Mouse (Mus musculus) thymus, postnatal 14 days (tissue): Measurements from ENCODE around the gene Stk33.

Experiments used
- DNase-seq: peaks from one replicate; pipeline ENCODE4 v3.0.0; 2021

Gene Stk33

DNA sequence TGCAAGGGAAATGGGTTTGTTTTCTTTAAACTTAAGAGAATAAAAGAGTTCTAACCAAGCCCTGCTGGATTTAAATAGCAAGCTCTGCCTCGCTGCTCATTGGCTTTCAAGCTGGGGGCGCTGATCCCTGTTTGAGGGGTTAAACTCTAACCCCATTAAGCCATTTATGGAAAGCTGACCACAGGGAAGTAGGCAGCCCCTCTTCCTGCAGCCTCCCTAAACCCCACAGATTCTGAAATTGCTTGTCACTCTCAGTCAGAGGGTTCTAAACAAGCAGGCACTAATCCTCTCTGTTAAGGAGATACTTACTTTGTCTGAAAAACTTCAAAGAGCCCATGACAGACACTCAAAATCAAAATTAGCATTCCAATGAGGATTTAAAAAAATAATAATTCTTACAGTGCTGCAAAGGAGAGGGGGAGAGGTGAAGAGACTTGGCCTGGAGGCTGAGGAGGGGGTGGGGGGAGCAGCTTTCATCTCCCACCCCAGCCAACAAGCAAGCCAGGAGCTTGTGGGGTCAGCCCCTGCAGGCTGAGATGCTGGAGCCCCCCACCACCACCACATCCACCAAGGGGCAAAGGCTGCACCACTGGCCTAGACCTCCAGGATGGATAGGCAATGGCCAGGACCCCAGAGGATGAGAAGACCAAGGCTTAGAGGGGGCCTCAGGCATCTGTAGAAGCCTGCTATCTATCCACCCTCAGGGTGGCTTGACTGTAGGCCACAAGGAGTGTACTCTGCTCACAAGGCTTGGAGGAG is 203.8 kb downstream of the Stk33 start:
- no peak for DNase-seq

- DNase-seq = no peak
These were observed 204.4 kb downstream of the Stk33 start for GRCm38 (mm10) chr7:109234476-109234875.

DNA sequence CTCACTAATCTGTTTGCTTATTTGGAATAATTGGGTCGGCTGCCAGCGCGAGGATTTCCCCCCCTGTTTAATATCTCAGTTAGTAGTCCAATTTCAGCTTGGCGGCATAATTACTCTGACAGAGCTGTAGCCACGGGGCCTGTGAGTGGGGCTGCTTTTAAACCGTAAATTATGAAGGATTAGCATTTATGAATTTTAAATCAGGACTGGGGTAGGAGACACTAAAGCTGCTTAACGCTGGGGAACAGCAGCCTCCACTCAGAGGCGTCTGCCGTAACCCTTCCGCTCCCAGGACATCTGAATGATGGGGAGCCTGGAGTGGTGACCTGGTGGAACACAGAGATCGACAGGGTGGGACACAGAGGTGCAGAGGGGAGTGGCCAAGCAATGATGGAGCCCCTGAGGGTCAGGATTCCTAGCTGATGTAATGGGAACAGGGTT is 207.0 kb downstream of the Stk33 start:
- no peak for DNase-seq

- DNase-seq = no peak
These were observed 207.6 kb downstream of the Stk33 start for GRCm38 (mm10) chr7:109231307-109231706.

DNA sequence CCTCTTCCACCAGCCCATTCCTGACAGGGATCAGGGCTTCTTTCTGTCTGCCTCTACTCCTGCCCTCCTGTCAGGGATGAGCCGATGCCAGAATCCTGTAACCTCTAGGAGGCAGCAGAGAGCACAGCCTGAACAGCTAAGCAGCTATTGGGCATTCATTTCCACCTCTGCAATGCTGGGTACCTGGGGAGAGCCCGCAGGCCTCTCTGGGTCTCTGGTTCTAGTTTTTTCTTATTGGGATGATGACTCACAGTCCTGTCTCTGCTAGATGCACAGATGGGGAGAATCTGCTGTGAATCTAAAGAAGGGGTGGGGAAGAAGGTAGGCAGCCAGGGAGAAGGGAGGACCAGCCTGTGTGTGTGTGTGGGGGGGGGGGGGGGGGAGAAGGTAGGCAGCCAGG is 208.1 kb downstream of the Stk33 start:
- DNase-seq = peak; percentile 66
